Mouse (Mus musculus) ES-Bruce4 (cell line): ENCODE measurements at regions not wholly inside any gene's neighbourhood (a gene's known extent, or its start where the extent isn't known, plus 50 kb on each side); places are given as distances from the start of the nearest gene placed in this dataset.

Experiments
- H3K27ac ChIP-seq: 2 replicates; pipeline ENCODE4 v1.5.1; 2012; ENCODE audit warnings: low read length, inconsistent platforms; ENCODE audit not compliant: insufficient read depth
- H3K27me3 ChIP-seq: 2 replicates; pipeline ENCODE4 v1.6.1; 2012; ENCODE audit warnings: mild to moderate bottlenecking, low read length, inconsistent platforms; ENCODE audit not compliant: control insufficient read depth, poor library complexity, insufficient read depth, severe bottlenecking
- H3K36me3 ChIP-seq: 2 replicates; pipeline ENCODE4 v1.6.1; 2012; ENCODE audit warnings: inconsistent platforms, mild to moderate bottlenecking, low read length, moderate library complexity; ENCODE audit not compliant: control insufficient read depth, poor library complexity, insufficient read depth, severe bottlenecking
- H3K4me1 ChIP-seq: one replicate; pipeline ENCODE4 v1.8.1; 2011; ENCODE audit warnings: low read length; ENCODE audit not compliant: control insufficient read depth, insufficient read depth
- H3K4me3 ChIP-seq: 2 replicates; pipeline ENCODE4 v1.5.1; 2011; ENCODE audit warnings: low read depth, mild to moderate bottlenecking, low read length
- H3K9ac ChIP-seq: 2 replicates; pipeline ENCODE4 v1.6.1; 2012; ENCODE audit warnings: low read depth, mild to moderate bottlenecking, inconsistent platforms; ENCODE audit not compliant: poor library complexity, severe bottlenecking
- H3K9me3 ChIP-seq: replicated peaks from 2 replicates; pipeline ENCODE4 v1.6.1; 2012; ENCODE audit warnings: mild to moderate bottlenecking, low read length, inconsistent platforms; ENCODE audit not compliant: control insufficient read depth, poor library complexity, insufficient read depth, severe bottlenecking
- CTCF ChIP-seq: IDR thresholded peaks from one replicate; pipeline ENCODE4 v1.8.1; 2011; ENCODE audit warnings: low read depth, low read length
- EP300 ChIP-seq: IDR thresholded peaks from 2 replicates; pipeline ENCODE4 v1.6.1; 2011; ENCODE audit warnings: low read depth, low read length; ENCODE audit not compliant: insufficient read depth
- POLR2A ChIP-seq: IDR thresholded peaks from one replicate; pipeline ENCODE4 v1.8.1; 2011; ENCODE audit warnings: low read length; ENCODE audit not compliant: insufficient read depth

GRCm38 (mm10) chr1:194281941-194282340 is 336.1 kb upstream of the Plxna2 start:
- Histone ChIP-seq H3K27me3 (no peaks in the 10 kb centered on the region; the same call in 1 of the 2 replicates), H3K9me3 (no peaks in the 10 kb centered on the region), H3K9ac (no peak overlapping the region), H3K27ac (no peak overlapping the region), H3K36me3 (no peaks in the 10 kb centered on the region), H3K4me1 (no peaks in the 10 kb centered on the region), H3K4me3 (no peak overlapping the region)
- TF ChIP-seq POLR2A = no peak
- TF ChIP-seq EP300 = no peak
- no peak for TF ChIP-seq CTCF

GRCm38 (mm10) chr1:194268028-194268427 is 350.0 kb upstream of the Plxna2 start:
- Histone ChIP-seq H3K4me1 (no peaks in the 10 kb centered on the region), H3K27me3 (no peaks in the 10 kb centered on the region), H3K4me3 (no peak overlapping the region), H3K9me3 (no peaks in the 10 kb centered on the region), H3K36me3 (no peaks in the 10 kb centered on the region), H3K9ac (no peak overlapping the region), H3K27ac (no peak overlapping the region)
- TF ChIP-seq POLR2A = no peak
- TF ChIP-seq EP300 = no peak
- TF ChIP-seq CTCF = no peak

- no peak overlapping the region for H3K27ac ChIP-seq
- TF ChIP-seq EP300 (no peak), CTCF (no peak), POLR2A (no peak)
- no peak overlapping the region for H3K4me3 ChIP-seq
These were observed 355.6 kb upstream of the Plxna2 start for GRCm38 (mm10) chr1:194262374-194262773.

GRCm38 (mm10) chr1:194259957-194260356 is 358.1 kb upstream of the Plxna2 start:
- Histone ChIP-seq H3K4me1 (no peaks in the 10 kb centered on the region), H3K9ac (no peak overlapping the region), H3K36me3 (no peaks in the 10 kb centered on the region), H3K27me3 (no peaks in the 10 kb centered on the region), H3K27ac (no peak overlapping the region), H3K4me3 (no peak overlapping the region), H3K9me3 (no peaks in the 10 kb centered on the region)
- TF ChIP-seq POLR2A = no peak
- no peak for TF ChIP-seq CTCF
- TF ChIP-seq EP300 = no peak

More at GRCm38 (mm10) chr1:194262374-194262773, 355.6 kb upstream of the Plxna2 start:
- no peaks in the 10 kb centered on the region for H3K27me3 ChIP-seq
- H3K4me1 ChIP-seq = no peaks in the 10 kb centered on the region
- H3K36me3 ChIP-seq = no peaks in the 10 kb centered on the region
- no peaks in the 10 kb centered on the region for H3K9me3 ChIP-seq
- H3K9ac ChIP-seq = no peak overlapping the region

- Histone ChIP-seq H3K36me3 (no peaks in the 10 kb centered on the region), H3K9me3 (no peaks in the 10 kb centered on the region), H3K27me3 (no peaks in the 10 kb centered on the region), H3K4me1 (no peaks in the 10 kb centered on the region), H3K4me3 (no peak overlapping the region), H3K27ac (no peak overlapping the region), H3K9ac (no peak overlapping the region)
- TF ChIP-seq POLR2A (no peak), CTCF (no peak), EP300 (no peak)
These were observed 373.1 kb upstream of the Plxna2 start for GRCm38 (mm10) chr1:194244776-194245366.

GRCm38 (mm10) chr1:194241111-194241510 is 376.9 kb upstream of the Plxna2 start:
- Histone ChIP-seq H3K9me3 (no peaks in the 10 kb centered on the region), H3K9ac (no peak overlapping the region), H3K4me3 (no peak overlapping the region), H3K4me1 (no peaks in the 10 kb centered on the region), H3K36me3 (no peaks in the 10 kb centered on the region), H3K27ac (no peak overlapping the region), H3K27me3 (no peaks in the 10 kb centered on the region; the same call in 1 of the 2 replicates)
- TF ChIP-seq CTCF (no peak), EP300 (no peak), POLR2A (no peak)
